Comparison of ENCODE assay signal across 8 mouse cellular contexts in the genomic region with DNA sequence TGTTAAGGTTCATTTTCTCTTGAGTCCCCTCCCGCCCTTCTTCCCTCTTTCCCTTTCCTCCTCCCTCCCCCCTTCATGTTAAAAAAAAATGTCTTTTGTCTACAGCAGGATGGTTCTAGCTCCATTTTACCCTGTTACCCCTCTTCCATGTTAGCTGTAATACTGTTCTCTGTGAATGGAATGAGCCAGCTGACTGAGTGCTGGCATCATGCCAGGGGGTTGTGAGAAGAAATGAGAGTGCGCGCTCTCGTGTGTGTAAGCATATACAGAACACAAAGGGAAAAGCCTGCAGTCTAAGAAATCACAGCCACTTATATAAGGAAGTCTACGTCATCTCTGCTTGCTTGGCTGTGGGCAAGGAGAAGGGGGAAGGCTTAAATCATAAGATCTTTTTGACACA. TPM values are rescaled to one million over a fixed set of nuclear protein-coding genes. Genes with fewer than 3 reads are reported as not detected.
A peak's percentile ranks its signal among the peaks of the same experiment; 100 is the strongest.
DNase-seq lines count a peak whose midpoint lies in the region; ATAC-seq and TF ChIP-seq lines count a peak whose summit lies in the region.

No protein-coding gene starts in this region.

- H3K4me3 ChIP-seq in bone marrow macrophage, adult 2 months (ENCODE audit: insufficient read depth, low read length) = peak overlapping the region; percentile 38
- H3K4me3 ChIP-seq in forebrain, embryonic 15.5 days = peak overlapping the region; percentile 8; the same call in 1 of the 2 replicates
- no peak overlapping the region for H3K4me3 ChIP-seq in liver, postnatal 0 days (ENCODE audit: low read depth, low read length)

- WGBS in forebrain, embryonic 15.5 days = 0% methylated on average over 5 of the region's 5 CpGs
- 48% methylated on average over 5 of the region's 5 CpGs for WGBS in liver, postnatal 0 days (ENCODE audit: insufficient replicate concordance)

- H3K9ac ChIP-seq in forebrain, embryonic 15.5 days (replicated peaks) = peak overlapping the region; percentile 33
- H3K9ac ChIP-seq in liver, postnatal 0 days (replicated peaks) = no peak overlapping the region

- ATAC-seq in forebrain, embryonic 15.5 days (replicated peaks) = peak; percentile 96
- ATAC-seq in liver, postnatal 0 days = no peak

- intact Hi-C loops in heart, postnatal 10 days (cut with DNase I) = no loop called here

- no peaks in the 10 kb centered on the region for H3K36me3 ChIP-seq in forebrain, embryonic 15.5 days
- no peaks in the 10 kb centered on the region for H3K36me3 ChIP-seq in liver, postnatal 0 days (replicated peaks; ENCODE audit: insufficient read depth, low read length)

- no peak for TF ChIP-seq POLR2A in bone marrow macrophage, adult 2 months (IDR thresholded peaks at IDR 0.05; ENCODE audit: borderline replicate concordance, low read depth, low read length)

- no peaks in the 10 kb centered on the region for H3K9me3 ChIP-seq in forebrain, embryonic 15.5 days
- H3K9me3 ChIP-seq in liver, postnatal 0 days (ENCODE audit: low read length) = no peaks in the 10 kb centered on the region

- H3K4me1 ChIP-seq in bone marrow macrophage, adult 2 months (ENCODE audit: control insufficient read depth, insufficient read depth, low read length) = peaks cover 34% of the 10 kb centered on the region
- peaks cover 38% of the 10 kb centered on the region for H3K4me1 ChIP-seq in forebrain, embryonic 15.5 days
- H3K4me1 ChIP-seq in liver, postnatal 0 days (ENCODE audit: insufficient read depth) = 0 out of 2 replicates have a peak, but pooled peaks cover 3% of the 10 kb centered on the region

- DNase-seq in CD4-positive, CD25-positive, alpha-beta regulatory T cell, adult 2 months (ENCODE audit: low read depth, low spot score) = peak; percentile 67
- DNase-seq in heart, postnatal 10 days = peak; percentile 79 to 80
- peak; percentile 84 to 88 for DNase-seq in kidney, postnatal 4 days
- peak; percentile 65 for DNase-seq in liver, postnatal 0 days
- peak; percentile 45 for DNase-seq in ovary, postnatal 14 days (ENCODE audit: low spot score)
- DNase-seq in urinary bladder, adult 18-20 months (ENCODE audit: low spot score in 2 of 2) = peak; percentile 11 to 13

- peak overlapping the region; percentile 69 for H3K27ac ChIP-seq in bone marrow macrophage, adult 2 months (ENCODE audit: insufficient read depth, low read depth, low read length)
- peak overlapping the region; percentile 95 for H3K27ac ChIP-seq in forebrain, embryonic 15.5 days (replicated peaks)
- no peak overlapping the region for H3K27ac ChIP-seq in liver, postnatal 0 days (ENCODE audit: low read depth)

- no peaks in the 10 kb centered on the region for H3K27me3 ChIP-seq in forebrain, embryonic 15.5 days
- no peaks in the 10 kb centered on the region for H3K27me3 ChIP-seq in liver, postnatal 0 days (ENCODE audit: insufficient read depth, low read length)

- H3K4me2 ChIP-seq in forebrain, embryonic 15.5 days (replicated peaks) = peak overlapping the region; percentile 50
- H3K4me2 ChIP-seq in liver, postnatal 0 days (ENCODE audit: low read depth, low read length) = 0 out of 2 replicates have a peak overlapping the region, but pooled peaks have one; percentile 4

- no peak for TF ChIP-seq EP300 in liver, postnatal 0 days (IDR thresholded peaks at IDR 0.05; ENCODE audit: low read depth)

- no peak for TF ChIP-seq CTCF in bone marrow macrophage, adult 2 months (IDR thresholded peaks at IDR 0.05; ENCODE audit: low read depth, low read length)
- no peak for TF ChIP-seq CTCF in liver, postnatal 0 days (IDR thresholded peaks at IDR 0.05; ENCODE audit: low read depth)

RNA-seq across cellular contexts. Expression of a gene that starts 30.1 kb away (rescaled TPM):
- 45.6 and 48.2 TPM in 2 replicates for polyA plus RNA-seq in bone marrow macrophage, adult 2 months (2012; ENCODE audit: insufficient read depth, insufficient read length, missing spikeins)
- polyA plus RNA-seq in forebrain, embryonic 15.5 days (2015; fragmentation: Nextera tagmentation; extraction: Ambion mirVana) = 15.2 TPM in 2 replicates
- total RNA-seq in heart, postnatal 10 days (2021) = 10 to 100 TPM; 56.6 to 59.5 TPM
- 2.3 and 3.1 TPM in 2 replicates for polyA plus RNA-seq in liver, postnatal 0 days (2015; fragmentation: Nextera tagmentation; extraction: Ambion mirVana)

RNA-seq across cellular contexts. Expression of a gene that starts 58.1 kb away (rescaled TPM):
- polyA plus RNA-seq in bone marrow macrophage, adult 2 months (2012; ENCODE audit: insufficient read depth, insufficient read length, missing spikeins) = 47.7 and 52.9 TPM in 2 replicates
- polyA plus RNA-seq in forebrain, embryonic 15.5 days (2015; fragmentation: Nextera tagmentation; extraction: Ambion mirVana) = 5.4 and 7.2 TPM in 2 replicates
- 10 to 100 TPM; 16.8 to 19.7 TPM for total RNA-seq in heart, postnatal 10 days (2021)
- 2.0 TPM in 2 replicates for polyA plus RNA-seq in liver, postnatal 0 days (2015; fragmentation: Nextera tagmentation; extraction: Ambion mirVana)

Comparison
In these comparisons a context has a peak if more than half of its experiments do, and no peak if none do; other contexts are left out.
1. DNase-seq: peak in every context shown above with its lines; median percentile 86 in kidney, postnatal 4 days; 80 in heart, postnatal 10 days; 67 in CD4-positive, CD25-positive, alpha-beta regulatory T cell, adult 2 months; 65 in liver, postnatal 0 days; 45 in ovary, postnatal 14 days; 12 in urinary bladder, adult 18-20 months.